Mouse (Mus musculus): ENCODE data around the gene Anapc15. TPM values are rescaled to one million over a fixed set of nuclear protein-coding genes. Genes with fewer than 3 reads are reported as not detected.
"Not testable (repeated sequence)": the region's sequence is repeated elsewhere in the genome, so short reads cannot be mapped to it uniquely, and the experiment has no call there.

The Anapc15 gene
- total RNA-seq, 1 experiment from 2014 or later, result 27.0 TPM

- DNase-seq, result peak; percentile 97
Observed at GRCm38 (mm10) chr7:101896104-101897066, 32.9 kb downstream of the Anapc15 start.

- DNase-seq, result no peak
Observed at GRCm38 (mm10) chr7:101900331-101901097, 37.0 kb downstream of the Anapc15 start.

- no peak for DNase-seq
Observed at GRCm38 (mm10) chr7:101901969-101902368, 38.5 kb downstream of the Anapc15 start.

GRCm38 (mm10) chr7:101902846-101903245 is 39.3 kb downstream of the Anapc15 start:
- DNase-seq, result no peak

GRCm38 (mm10) chr7:101905561-101906286 is 42.2 kb downstream of the Anapc15 start, which contains the start of gene Lamtor1:
Gene Lamtor1, plus strand, starts transcription at chr7:101905904.
- DNase-seq, result peak; percentile 100

GRCm38 (mm10) chr7:101906287-101906681 is 42.8 kb downstream of the Anapc15 start, which contains the start of gene Tomt:
Gene Tomt, minus strand, starts transcription at chr7:101906359.
- no peak for DNase-seq

- peak; percentile 48 for DNase-seq
Observed at GRCm38 (mm10) chr7:101906696-101907095, 43.2 kb downstream of the Anapc15 start.

- no peak for DNase-seq
Observed at GRCm38 (mm10) chr7:101908367-101908766, 44.9 kb downstream of the Anapc15 start.

- DNase-seq, result peak; percentile 47
Observed at GRCm38 (mm10) chr7:101910138-101910537, 46.6 kb downstream of the Anapc15 start.

- no peak for DNase-seq
Observed at GRCm38 (mm10) chr7:101911982-101912381, 48.5 kb downstream of the Anapc15 start.

- DNase-seq, result peak; percentile 76
Observed at GRCm38 (mm10) chr7:101918071-101918470, 54.6 kb downstream of the Anapc15 start.

GRCm38 (mm10) chr7:101925892-101926291 is 62.4 kb downstream of the Anapc15 start:
- not testable (repeated sequence) for DNase-seq

- DNase-seq, result peak; percentile 52
Observed at GRCm38 (mm10) chr7:101928093-101928492, 64.6 kb downstream of the Anapc15 start.

- DNase-seq, result no peak
Observed at GRCm38 (mm10) chr7:101932551-101932950, 69.0 kb downstream of the Anapc15 start.

GRCm38 (mm10) chr7:101933300-101933699 is 69.8 kb downstream of the Anapc15 start:
- peak; percentile 47 for DNase-seq

- DNase-seq, result peak; percentile 98
Observed at GRCm38 (mm10) chr7:101933751-101934240, 70.3 kb downstream of the Anapc15 start, which contains the start of the genes Lrrc51 and Numa1. Gene Lrrc51, minus strand, starts transcription at chr7:101933895. Gene Numa1, plus strand, starts transcription at chr7:101934111.

- no peak for DNase-seq
Observed at GRCm38 (mm10) chr7:101935957-101936356, 72.4 kb downstream of the Anapc15 start.

GRCm38 (mm10) chr7:101936996-101937395 is 73.5 kb downstream of the Anapc15 start:
- no peak for DNase-seq

GRCm38 (mm10) chr7:101937569-101937968 is 74.1 kb downstream of the Anapc15 start:
- no peak for DNase-seq

GRCm38 (mm10) chr7:101938348-101938747 is 74.8 kb downstream of the Anapc15 start:
- no peak for DNase-seq

- no peak for DNase-seq
Observed at GRCm38 (mm10) chr7:101939758-101940157, 76.2 kb downstream of the Anapc15 start.

GRCm38 (mm10) chr7:101949008-101949407 is 85.5 kb downstream of the Anapc15 start:
- DNase-seq, result not testable (repeated sequence)

Measured in adrenal gland, postnatal 14 days (tissue).